Mouse (Mus musculus) forebrain, embryonic 13.5 days (tissue): Measurements from ENCODE around the gene Cdk11b. TPM values are rescaled to one million over a fixed set of nuclear protein-coding genes. Genes with fewer than 3 reads are reported as not detected.

ENCODE experiments used
- ATAC-seq: fragments of 200-750 bp; cut with Nextera tagmentation; 2 replicates; pipeline ENCODE4 v1.8.0; 2017
- H3K27ac ChIP-seq: fragments of 300-500 bp; sonication (generic); 2 replicates; pipeline ENCODE4 v1.5.1; 2015; ENCODE audit warnings: inconsistent platforms, mild to moderate bottlenecking, moderate library complexity
- H3K27me3 ChIP-seq: fragments of 300-500 bp; sonication (generic); 2 replicates; pipeline ENCODE4 v1.6.1; 2015; ENCODE audit warnings: mild to moderate bottlenecking, inconsistent platforms
- H3K36me3 ChIP-seq: fragments of 300-500 bp; sonication (generic); 2 replicates; pipeline ENCODE4 v1.6.1; 2015; ENCODE audit warnings: mild to moderate bottlenecking, inconsistent platforms; ENCODE audit not compliant: poor library complexity, severe bottlenecking
- H3K4me1 ChIP-seq: fragments of 300-500 bp; sonication (generic); 2 replicates; pipeline ENCODE4 v1.6.1; 2015; ENCODE audit warnings: inconsistent platforms
- H3K4me2 ChIP-seq: fragments of 300-500 bp; sonication (generic); 2 replicates; pipeline ENCODE4 v1.6.1; 2015; ENCODE audit warnings: inconsistent platforms, mild to moderate bottlenecking, moderate library complexity
- H3K4me3 ChIP-seq: fragments of 300-500 bp; sonication (generic); 2 replicates; pipeline ENCODE4 v1.5.1; 2015; ENCODE audit warnings: mild to moderate bottlenecking, inconsistent platforms
- H3K9ac ChIP-seq: fragments of 300-500 bp; sonication (generic); 2 replicates; pipeline ENCODE4 v1.6.1; 2015; ENCODE audit warnings: mild to moderate bottlenecking, inconsistent platforms
- H3K9me3 ChIP-seq: fragments of 300-500 bp; sonication (generic); replicated peaks from 2 replicates; pipeline ENCODE4 v1.6.1; 2016; ENCODE audit warnings: inconsistent platforms
- WGBS: fragments of 180-500 bp; shearing (Covaris S2); methylation state at CpG from one replicate; pipeline ENCODE4 v1.1.7; 2015; 5-methylcytosine and 5-hydroxymethylcytosine counted together
- polyA plus RNA-seq: library from polyadenylated mRNA; unstranded; fragments of >200 nt; fragmentation: Nextera tagmentation; extraction: Ambion mirVana; gene quantifications from 2 replicates; pipeline ENCODE4 v1.2.1, GENCODE M21; 2015

Gene Cdk11b
- 75.5 and 77.9 TPM in 2 replicates for polyA plus RNA-seq

- Histone ChIP-seq H3K4me3 (peak within 1 kb of the TSS; percentile 97), H3K36me3 (peaks cover 46% of the 10 kb centered on the region), H3K4me2 (peak within 1 kb of the TSS; percentile 75), H3K9me3 (no peaks in the 10 kb centered on the region), H3K9ac (peak within 1 kb of the TSS; percentile 87), H3K27me3 (no peaks in the 10 kb centered on the region), H3K27ac (peak within 1 kb of the TSS; percentile 89), H3K4me1 (peaks cover 13% of the 10 kb centered on the region)
- peak; percentile 100 for ATAC-seq
- WGBS: under 1% methylated on average over 84 of the region's 84 CpGs
Measured at GRCm38 (mm10) chr4:155624338-155625291, at the start of gene Cdk11b. Cdk11b (plus strand) TSS chr4:155624854.

GRCm38 (mm10) chr4:155574931-155575330 is 49.7 kb upstream of the Cdk11b start:
- Histone ChIP-seq H3K4me1 (no peaks in the 10 kb centered on the region), H3K27ac (no peak overlapping the region), H3K9ac (no peak overlapping the region), H3K4me3 (no peak overlapping the region), H3K27me3 (no peaks in the 10 kb centered on the region), H3K36me3 (peaks cover 28% of the 10 kb centered on the region), H3K4me2 (no peak overlapping the region), H3K9me3 (no peaks in the 10 kb centered on the region)
- no peak for ATAC-seq
- 93% methylated on average over 11 of the region's 11 CpGs for WGBS

- Histone ChIP-seq H3K9me3 (no peaks in the 10 kb centered on the region), H3K4me1 (no peaks in the 10 kb centered on the region), H3K4me3 (no peak overlapping the region), H3K27me3 (no peaks in the 10 kb centered on the region), H3K9ac (no peak overlapping the region), H3K27ac (no peak overlapping the region), H3K36me3 (peaks cover 30% of the 10 kb centered on the region), H3K4me2 (no peak overlapping the region)
- WGBS: 87% methylated on average over 8 of the region's 8 CpGs
- no peak for ATAC-seq
Measured at GRCm38 (mm10) chr4:155575521-155575920, 49.1 kb upstream of the Cdk11b start.

GRCm38 (mm10) chr4:155577132-155577531 is 47.5 kb upstream of the Cdk11b start:
- no peak overlapping the region for H3K4me3 ChIP-seq
- H3K9me3 ChIP-seq: no peaks in the 10 kb centered on the region
- WGBS: 95% methylated on average over 9 of the region's 9 CpGs
- H3K4me2 ChIP-seq: no peak overlapping the region
- H3K9ac ChIP-seq: no peak overlapping the region
- peaks cover 36% of the 10 kb centered on the region for H3K36me3 ChIP-seq
- ATAC-seq: no peak
- no peaks in the 10 kb centered on the region for H3K27me3 ChIP-seq
- H3K4me1 ChIP-seq: no peaks in the 10 kb centered on the region
- no peak overlapping the region for H3K27ac ChIP-seq

- H3K9me3 ChIP-seq: no peaks in the 10 kb centered on the region
- ATAC-seq: no peak
- no peak overlapping the region for H3K4me2 ChIP-seq
- no peak overlapping the region for H3K9ac ChIP-seq
- no peak overlapping the region for H3K4me3 ChIP-seq
- peaks cover 40% of the 10 kb centered on the region for H3K36me3 ChIP-seq
- H3K27ac ChIP-seq: no peak overlapping the region
- no peaks in the 10 kb centered on the region for H3K4me1 ChIP-seq
- 90% methylated on average over 5 of the region's 5 CpGs for WGBS
- no peaks in the 10 kb centered on the region for H3K27me3 ChIP-seq
Measured at GRCm38 (mm10) chr4:155577741-155578140, 46.9 kb upstream of the Cdk11b start.

GRCm38 (mm10) chr4:155578336-155579125 is 46.1 kb upstream of the Cdk11b start:
- WGBS: 92% methylated on average over 7 of the region's 7 CpGs
- peaks cover 48% of the 10 kb centered on the region for H3K36me3 ChIP-seq

GRCm38 (mm10) chr4:155580420-155580819 is 44.2 kb upstream of the Cdk11b start:
- ATAC-seq: no peak
- Histone ChIP-seq H3K4me2 (no peak overlapping the region), H3K4me1 (no peaks in the 10 kb centered on the region), H3K9me3 (no peaks in the 10 kb centered on the region), H3K9ac (no peak overlapping the region), H3K27me3 (no peaks in the 10 kb centered on the region), H3K36me3 (peaks cover 67% of the 10 kb centered on the region), H3K27ac (no peak overlapping the region), H3K4me3 (no peak overlapping the region)
- WGBS: 21% methylated on average over 1 of the region's 1 CpGs

More at GRCm38 (mm10) chr4:155578336-155579125, 46.1 kb upstream of the Cdk11b start:
- Histone ChIP-seq H3K4me1 (no peaks in the 10 kb centered on the region), H3K9me3 (no peaks in the 10 kb centered on the region), H3K27ac (no peak overlapping the region), H3K4me3 (no peak overlapping the region), H3K9ac (no peak overlapping the region), H3K4me2 (no peak overlapping the region), H3K27me3 (no peaks in the 10 kb centered on the region)
- no peak for ATAC-seq

GRCm38 (mm10) chr4:155582279-155582905 is 42.3 kb upstream of the Cdk11b start:
- no peak for ATAC-seq
- H3K4me1 ChIP-seq: no peaks in the 10 kb centered on the region
- H3K9ac ChIP-seq: no peak overlapping the region
- H3K4me3 ChIP-seq: no peak overlapping the region
- no peak overlapping the region for H3K27ac ChIP-seq
- peaks cover 78% of the 10 kb centered on the region for H3K36me3 ChIP-seq
- no peaks in the 10 kb centered on the region for H3K27me3 ChIP-seq
- no peak overlapping the region for H3K4me2 ChIP-seq
- 88% methylated on average over 6 of the region's 6 CpGs for WGBS
- H3K9me3 ChIP-seq: no peaks in the 10 kb centered on the region

- Histone ChIP-seq H3K27ac (no peak overlapping the region), H3K4me3 (no peak overlapping the region), H3K36me3 (peaks cover 69% of the 10 kb centered on the region), H3K9ac (no peak overlapping the region), H3K4me2 (no peak overlapping the region), H3K27me3 (no peaks in the 10 kb centered on the region), H3K4me1 (no peaks in the 10 kb centered on the region), H3K9me3 (no peaks in the 10 kb centered on the region)
- no peak for ATAC-seq
- 96% methylated on average over 5 of the region's 5 CpGs for WGBS
Measured at GRCm38 (mm10) chr4:155589356-155589755, 35.3 kb upstream of the Cdk11b start.

GRCm38 (mm10) chr4:155591012-155591719 is 33.5 kb upstream of the Cdk11b start:
- H3K27ac ChIP-seq: no peak overlapping the region
- H3K36me3 ChIP-seq: peaks cover 51% of the 10 kb centered on the region
- H3K9me3 ChIP-seq: no peaks in the 10 kb centered on the region
- H3K9ac ChIP-seq: no peak overlapping the region
- 88% methylated on average over 7 of the region's 7 CpGs for WGBS
- H3K4me1 ChIP-seq: no peaks in the 10 kb centered on the region
- ATAC-seq: no peak
- no peak overlapping the region for H3K4me2 ChIP-seq
- no peak overlapping the region for H3K4me3 ChIP-seq
- no peaks in the 10 kb centered on the region for H3K27me3 ChIP-seq

- WGBS: 60% methylated on average over 1 of the region's 1 CpGs
- no peak overlapping the region for H3K9ac ChIP-seq
- ATAC-seq: no peak
Measured at GRCm38 (mm10) chr4:155593780-155594179, 30.9 kb upstream of the Cdk11b start.

More at GRCm38 (mm10) chr4:155593780-155594179, 30.9 kb upstream of the Cdk11b start:
- H3K4me1 ChIP-seq: no peaks in the 10 kb centered on the region
- H3K4me2 ChIP-seq: no peak overlapping the region
- H3K9me3 ChIP-seq: no peaks in the 10 kb centered on the region
- H3K4me3 ChIP-seq: no peak overlapping the region
- no peak overlapping the region for H3K27ac ChIP-seq
- H3K27me3 ChIP-seq: 0 out of 2 replicates have a peak, but pooled peaks cover 5% of the 10 kb centered on the region
- H3K36me3 ChIP-seq: peaks cover 25% of the 10 kb centered on the region
